Mouse (Mus musculus): Measurements from ENCODE around the gene Olfr1192-ps1.
"Not testable (repeated sequence)": the region's sequence is repeated elsewhere in the genome, so short reads cannot be mapped to it uniquely, and the experiment has no call there.

The Olfr1192-ps1 gene

DNA sequence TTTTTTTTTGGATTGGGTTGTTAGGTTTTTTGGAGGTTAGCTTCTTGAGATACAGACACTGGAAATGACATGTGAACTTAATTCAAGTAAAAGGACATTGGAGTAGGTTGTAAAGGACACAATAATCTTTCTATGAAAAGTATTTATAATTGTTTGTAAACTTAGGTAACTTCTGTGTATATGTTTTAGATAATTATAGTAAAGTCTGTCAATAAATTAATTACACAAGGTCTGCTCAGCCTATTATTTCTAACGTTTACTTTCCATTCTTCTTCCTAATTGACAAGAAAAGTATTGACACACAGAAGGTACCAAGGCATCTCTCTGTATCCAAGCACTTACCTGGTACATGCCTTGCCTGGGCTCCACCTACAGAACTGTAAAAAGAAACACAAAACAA, at the start of gene Olfr1192-ps1:
Gene Olfr1192-ps1, plus strand, starts transcription at position 301 of the 400 bp plus-strand sequence.
- no peak for DNase-seq

DNA sequence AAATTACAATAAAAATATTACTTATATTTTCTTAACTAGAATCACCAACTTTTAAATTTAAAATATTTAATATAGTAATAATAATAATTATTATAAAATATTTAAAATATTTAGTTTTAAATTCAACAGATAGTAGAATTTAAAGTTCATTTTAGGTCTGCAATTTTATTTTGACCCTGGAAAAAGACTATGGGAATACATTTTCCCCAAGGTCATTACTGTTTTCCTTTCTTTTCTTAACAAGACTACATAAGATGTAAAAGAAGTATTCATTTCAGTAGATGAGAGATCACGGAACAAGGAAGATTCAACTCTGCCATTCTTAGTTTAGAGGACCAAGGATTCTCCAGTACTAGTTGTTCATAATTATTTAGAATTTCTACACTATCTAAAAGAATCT, 8.1 kb upstream of the Olfr1192-ps1 start, which contains the start of gene Olfr1191-ps1:
Gene Olfr1191-ps1, plus strand, starts transcription at position 301 of the 400 bp plus-strand sequence.
- not testable (repeated sequence) for DNase-seq

DNA sequence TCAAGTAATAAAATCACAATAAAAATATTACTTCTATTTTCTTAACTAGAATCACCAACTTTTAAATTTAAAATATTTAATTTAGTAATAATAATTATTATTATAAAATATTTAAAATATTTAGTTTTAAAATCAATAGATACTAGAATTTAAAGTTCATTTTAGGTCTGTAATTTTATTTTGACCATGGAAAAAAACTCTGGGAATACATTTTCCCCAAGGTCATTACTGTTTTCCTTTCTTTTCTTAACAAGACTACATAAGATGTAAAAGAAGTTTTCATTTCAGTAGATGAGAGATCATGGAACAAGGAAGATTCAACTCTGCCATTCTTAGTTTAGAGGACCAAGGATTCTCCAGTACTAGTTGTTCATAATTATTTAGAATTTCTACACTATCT, 27.0 kb downstream of the Olfr1192-ps1 start, which contains the start of gene Olfr1193:
Gene Olfr1193, plus strand, starts transcription at position 301 of the 400 bp plus-strand sequence.
- not testable (repeated sequence) for DNase-seq

DNA sequence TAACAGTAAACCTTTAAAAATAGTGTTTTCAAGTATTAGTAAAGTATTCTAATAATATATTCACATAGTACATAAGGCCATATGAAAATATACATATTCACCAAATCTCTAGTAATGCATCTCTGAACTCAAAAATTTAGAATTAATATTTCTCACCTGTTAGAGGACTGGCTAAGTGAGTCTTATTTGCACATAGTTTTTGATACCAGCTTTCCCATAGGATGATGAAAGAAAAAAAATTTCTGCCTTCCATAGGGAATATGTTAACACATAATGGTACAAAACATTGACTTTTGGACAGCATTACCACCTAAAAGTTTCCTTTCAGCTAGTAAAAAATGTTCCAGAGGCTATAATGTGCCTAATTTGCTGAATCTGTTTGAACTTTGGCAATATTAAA, 40.8 kb downstream of the Olfr1192-ps1 start, which contains the start of gene Olfr1195:
Gene Olfr1195, minus strand, starts transcription at position 101 of the 400 bp plus-strand sequence.
- no peak for DNase-seq

DNA sequence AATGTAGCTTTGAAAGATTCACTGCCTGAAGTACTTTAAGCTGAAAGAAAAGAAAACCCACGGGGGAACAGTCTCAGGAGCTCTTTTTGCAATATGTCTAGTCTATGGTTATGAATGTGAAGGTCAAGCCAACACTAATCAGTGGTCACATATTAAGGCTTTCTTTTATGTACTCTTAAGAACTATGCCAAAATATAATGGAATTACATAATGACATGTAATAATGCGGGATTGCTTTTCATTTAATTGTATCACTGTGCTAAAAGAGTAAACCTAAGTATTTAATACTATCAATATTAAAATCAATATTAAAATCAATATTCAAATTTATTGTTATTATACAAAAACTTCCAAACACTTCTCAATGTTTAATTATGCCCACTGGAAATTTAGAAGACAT, 56.2 kb downstream of the Olfr1192-ps1 start, which contains the start of gene Olfr1196:
Gene Olfr1196, minus strand, starts transcription at position 101 of the 400 bp plus-strand sequence.
- no peak for DNase-seq
